Mouse (Mus musculus) MEL (cell line): Measurements from ENCODE around the gene 1700029J07Rik. TPM values are rescaled to one million over a fixed set of nuclear protein-coding genes. Genes with fewer than 3 reads are reported as not detected.

Experiments used
- DNase-seq: peaks from one replicate; pipeline ENCODE4 v3.0.0; 2011; ENCODE audit warnings: low read depth, low spot score
- H3K27ac ChIP-seq: 2 replicates; pipeline ENCODE4 v1.5.1; 2012; ENCODE audit warnings: low read depth, mild to moderate bottlenecking, control low read depth, low read length, moderate library complexity; ENCODE audit not compliant: control insufficient read depth
- H3K27me3 ChIP-seq, 2 experiments: fragments of 150-350 bp in 1 of 2; sonication (generic) in 1 of 2; 2 replicates each; pipeline ENCODE4 v1.6.1; 2012; ENCODE audit warnings: low read length in 2 of 2, mild to moderate bottlenecking in 2 of 2, improper control_type of control experiment in 1 of 2, moderate library complexity in 1 of 2; ENCODE audit not compliant: insufficient read depth in 2 of 2, control insufficient read depth in 1 of 2
- H3K36me3 ChIP-seq, 2 experiments: 2 replicates each; pipeline ENCODE4 v1.6.1; 2012 to 2014; ENCODE audit warnings: low read length in 2 of 2, improper control_type of control experiment in 1 of 2, inconsistent platforms in 1 of 2, mild to moderate bottlenecking in 1 of 2; ENCODE audit not compliant: insufficient read depth in 2 of 2, control insufficient read depth in 1 of 2
- H3K4me1 ChIP-seq, 2 experiments: fragments of 150-350 bp in 1 of 2; sonication (generic) in 1 of 2; 2 replicates each; pipeline ENCODE4 v1.6.1; 2012; ENCODE audit warnings: low read length in 2 of 2, improper control_type of control experiment in 1 of 2, mild to moderate bottlenecking in 1 of 2; ENCODE audit not compliant: insufficient read depth in 2 of 2, control insufficient read depth in 1 of 2
- H3K4me3 ChIP-seq, 2 experiments: fragments of 150-350 bp in 1 of 2; sonication (generic) in 1 of 2; 2 replicates each; pipeline ENCODE4 v1.5.1; 2012; ENCODE audit warnings: low read depth in 2 of 2, low read length in 2 of 2, mild to moderate bottlenecking in 2 of 2, moderate library complexity in 2 of 2, control low read depth in 1 of 2, improper control_type of control experiment in 1 of 2; ENCODE audit not compliant: control insufficient read depth in 1 of 2, insufficient read depth in 1 of 2
- H3K79me2 ChIP-seq: 2 replicates; pipeline ENCODE4 v1.6.1; 2012; ENCODE audit warnings: mild to moderate bottlenecking, low read length, moderate library complexity; ENCODE audit not compliant: control insufficient read depth, poor library complexity, insufficient read depth
- H3K9ac ChIP-seq: 2 replicates; pipeline ENCODE4 v1.6.1; 2012; ENCODE audit warnings: low read depth, mild to moderate bottlenecking, control low read depth, low read length, moderate library complexity; ENCODE audit not compliant: control insufficient read depth, poor library complexity, severe bottlenecking
- H3K9me3 ChIP-seq: fragments of 150-350 bp; sonication (generic); replicated peaks from 2 replicates; pipeline ENCODE4 v1.6.1; 2012; ENCODE audit warnings: mild to moderate bottlenecking, low read length, improper control_type of control experiment, moderate library complexity; ENCODE audit not compliant: insufficient read depth
- BHLHE40 ChIP-seq: IDR thresholded peaks from 2 replicates; pipeline ENCODE4 v1.6.1; 2012; ENCODE audit warnings: low read depth, mild to moderate bottlenecking, inconsistent platforms, low read length, improper control_type of control experiment, borderline replicate concordance
- CHD1 ChIP-seq: IDR thresholded peaks from 2 replicates; pipeline ENCODE4 v1.6.1; 2012; ENCODE audit warnings: low read depth, mild to moderate bottlenecking, inconsistent platforms, low read length, improper control_type of control experiment
- CHD2 ChIP-seq: IDR thresholded peaks from 2 replicates; pipeline ENCODE4 v1.6.1; 2011; ENCODE audit warnings: low read length, improper control_type of control experiment
- CTCF ChIP-seq, 3 experiments: IDR thresholded peaks in 2 of 3; conservative IDR thresholded peaks in 1 of 3; 2 replicates each; pipeline ENCODE4 v1.5.1; 2011 to 2012; ENCODE audit warnings: low read length in 3 of 3, low read depth in 2 of 3, mild to moderate bottlenecking in 2 of 3, improper control_type of control experiment in 1 of 3, inconsistent platforms in 1 of 3, mixed read lengths in 1 of 3, moderate library complexity in 1 of 3; ENCODE audit not compliant: control insufficient read depth in 1 of 3, insufficient read depth in 1 of 3, poor library complexity in 1 of 3, severe bottlenecking in 1 of 3
- E2F4 ChIP-seq: IDR thresholded peaks from 2 replicates; pipeline ENCODE4 v1.6.1; 2011; ENCODE audit warnings: low read depth, low read length, improper control_type of control experiment, borderline replicate concordance
- ELF1 ChIP-seq: IDR thresholded peaks from 2 replicates; pipeline ENCODE4 v1.6.1; 2014; ENCODE audit warnings: low read depth, mild to moderate bottlenecking, inconsistent platforms, low read length, improper control_type of control experiment, moderate library complexity
- EP300 ChIP-seq, 2 experiments: IDR thresholded peaks; 2 replicates each; pipeline ENCODE4 v1.6.1; 2011; ENCODE audit warnings: improper control_type of control experiment in 2 of 2, low read length in 2 of 2, low read depth in 1 of 2, mild to moderate bottlenecking in 1 of 2
- ETS1 ChIP-seq: IDR thresholded peaks from 2 replicates; pipeline ENCODE4 v1.6.1; 2012; ENCODE audit warnings: low read depth, mild to moderate bottlenecking, inconsistent platforms, low read length, improper control_type of control experiment, moderate library complexity
- GABPA ChIP-seq: IDR thresholded peaks from 2 replicates; pipeline ENCODE4 v1.6.1; 2012; ENCODE audit warnings: low read depth, mild to moderate bottlenecking, inconsistent platforms, low read length, improper control_type of control experiment, moderate library complexity
- GATA1 ChIP-seq: IDR thresholded peaks from 2 replicates; pipeline ENCODE4 v1.6.1; 2011; ENCODE audit warnings: low read depth, low read length, improper control_type of control experiment
- HCFC1 ChIP-seq: IDR thresholded peaks from 2 replicates; pipeline ENCODE4 v1.6.1; 2012; ENCODE audit warnings: low read depth, mild to moderate bottlenecking, inconsistent platforms, low read length, improper control_type of control experiment, moderate library complexity
- JUND ChIP-seq: IDR thresholded peaks from 2 replicates; pipeline ENCODE4 v1.6.1; 2011; ENCODE audit warnings: low read depth, mild to moderate bottlenecking, improper control_type of control experiment, low read length
- KAT2A ChIP-seq: conservative IDR thresholded peaks from 2 replicates; pipeline ENCODE4 v1.6.1; 2012; ENCODE audit warnings: low read depth, low read length, improper control_type of control experiment, inconsistent platforms
- MAFK ChIP-seq: IDR thresholded peaks from 2 replicates; pipeline ENCODE4 v1.6.1; 2011; ENCODE audit warnings: low read depth, mild to moderate bottlenecking, low read length, improper control_type of control experiment, borderline replicate concordance
- MAX ChIP-seq: IDR thresholded peaks from 2 replicates; pipeline ENCODE4 v1.6.1; 2011; ENCODE audit warnings: low read length, improper control_type of control experiment
- MAZ ChIP-seq: IDR thresholded peaks from 2 replicates; pipeline ENCODE4 v1.6.1; 2012; ENCODE audit warnings: low read depth, mild to moderate bottlenecking, inconsistent platforms, low read length, improper control_type of control experiment
- MEF2A ChIP-seq: IDR thresholded peaks from 2 replicates; pipeline ENCODE4 v1.6.1; 2014; ENCODE audit warnings: low read depth, mild to moderate bottlenecking, inconsistent platforms, low read length, improper control_type of control experiment; ENCODE audit not compliant: poor library complexity, insufficient replicate concordance, severe bottlenecking; ENCODE audit errors: extremely low read depth
- MXI1 ChIP-seq: IDR thresholded peaks from 2 replicates; pipeline ENCODE4 v1.6.1; 2011; ENCODE audit warnings: mild to moderate bottlenecking, low read depth, low read length, improper control_type of control experiment
- MYB ChIP-seq: IDR thresholded peaks from 2 replicates; pipeline ENCODE4 v1.6.1; 2011; ENCODE audit warnings: mild to moderate bottlenecking, low read depth, low read length, improper control_type of control experiment
- MYC ChIP-seq: IDR thresholded peaks from 2 replicates; pipeline ENCODE4 v1.6.1; 2011; ENCODE audit warnings: low read depth, mild to moderate bottlenecking, low read length, improper control_type of control experiment, moderate library complexity
- NELFE ChIP-seq: IDR thresholded peaks from 2 replicates; pipeline ENCODE4 v1.6.1; 2011; ENCODE audit warnings: low read depth, low read length, improper control_type of control experiment
- NRF1 ChIP-seq: IDR thresholded peaks from 2 replicates; pipeline ENCODE4 v1.6.1; 2014; ENCODE audit warnings: low read depth, mild to moderate bottlenecking, inconsistent platforms, low read length, improper control_type of control experiment, moderate library complexity; ENCODE audit not compliant: poor library complexity, insufficient read depth, severe bottlenecking
- POLR2A ChIP-seq, 2 experiments: IDR thresholded peaks; 2 replicates each; pipeline ENCODE4 v1.6.1; 2011 to 2012; ENCODE audit warnings: low read length in 2 of 2, mild to moderate bottlenecking in 2 of 2, control low read depth in 1 of 2, improper control_type of control experiment in 1 of 2, low read depth in 1 of 2, moderate library complexity in 1 of 2; ENCODE audit not compliant: control insufficient read depth in 1 of 2, insufficient read depth in 1 of 2, poor library complexity in 1 of 2
- POLR2AphosphoS2 ChIP-seq: IDR thresholded peaks from 2 replicates; pipeline ENCODE4 v1.6.1; 2011; ENCODE audit warnings: low read length, improper control_type of control experiment
- POLR2AphosphoS5 ChIP-seq: IDR thresholded peaks from 2 replicates; pipeline ENCODE4 v1.6.1; 2012; ENCODE audit warnings: low read depth, borderline replicate concordance, mild to moderate bottlenecking, inconsistent platforms, low read length, moderate library complexity, mixed read lengths
- RAD21 ChIP-seq: IDR thresholded peaks from 2 replicates; pipeline ENCODE4 v1.6.1; 2011; ENCODE audit warnings: mild to moderate bottlenecking, low read depth, low read length, improper control_type of control experiment
- RCOR1 ChIP-seq: IDR thresholded peaks from 2 replicates; pipeline ENCODE4 v1.6.1; 2012; ENCODE audit warnings: low read depth, mild to moderate bottlenecking, inconsistent platforms, low read length, improper control_type of control experiment
- SIN3A ChIP-seq: IDR thresholded peaks from 2 replicates; pipeline ENCODE4 v1.6.1; 2012; ENCODE audit warnings: low read length, improper control_type of control experiment, inconsistent platforms
- SMC3 ChIP-seq: IDR thresholded peaks from 2 replicates; pipeline ENCODE4 v1.6.1; 2011; ENCODE audit warnings: low read depth, low read length, improper control_type of control experiment
- TAL1 ChIP-seq: IDR thresholded peaks from 2 replicates; pipeline ENCODE4 v1.6.1; 2012; ENCODE audit warnings: mild to moderate bottlenecking, inconsistent platforms, low read length, moderate library complexity, mixed read lengths
- TBP ChIP-seq: IDR thresholded peaks from 2 replicates; pipeline ENCODE4 v1.8.0; 2011; ENCODE audit warnings: low read depth, low read length, improper control_type of control experiment
- TCF12 ChIP-seq: IDR thresholded peaks from 2 replicates; pipeline ENCODE4 v1.6.1; 2014; ENCODE audit warnings: low read depth, mild to moderate bottlenecking, inconsistent platforms, low read length, improper control_type of control experiment, moderate library complexity
- UBTF ChIP-seq: IDR thresholded peaks from 2 replicates; pipeline ENCODE4 v1.6.1; 2012; ENCODE audit warnings: low read depth, mild to moderate bottlenecking, inconsistent platforms, low read length, improper control_type of control experiment, moderate library complexity, borderline replicate concordance; ENCODE audit not compliant: insufficient read depth
- USF1 ChIP-seq: IDR thresholded peaks from 2 replicates; pipeline ENCODE4 v1.6.1; 2014; ENCODE audit warnings: low read depth, mild to moderate bottlenecking, inconsistent platforms, low read length, improper control_type of control experiment, moderate library complexity
- USF2 ChIP-seq, 2 experiments: IDR thresholded peaks; 2 replicates each; pipeline ENCODE4 v1.6.1; 2011 to 2012; ENCODE audit warnings: improper control_type of control experiment in 2 of 2, low read length in 2 of 2, borderline replicate concordance in 1 of 2, inconsistent platforms in 1 of 2, low read depth in 1 of 2, mild to moderate bottlenecking in 1 of 2; ENCODE audit not compliant: insufficient read depth in 1 of 2
- ZKSCAN1 ChIP-seq: IDR thresholded peaks from 2 replicates; pipeline ENCODE4 v1.6.1; 2012; ENCODE audit warnings: low read depth, mild to moderate bottlenecking, inconsistent platforms, low read length, improper control_type of control experiment, moderate library complexity
- ZMIZ1 ChIP-seq: IDR thresholded peaks from 2 replicates; pipeline ENCODE4 v1.6.1; 2012; ENCODE audit warnings: low read depth, mild to moderate bottlenecking, inconsistent platforms, low read length, improper control_type of control experiment, moderate library complexity
- ZNF384 ChIP-seq: IDR thresholded peaks from 2 replicates; pipeline ENCODE4 v1.6.1; 2012; ENCODE audit warnings: low read depth, mild to moderate bottlenecking, inconsistent platforms, low read length, improper control_type of control experiment
- polyA plus RNA-seq, 2 experiments: library from polyadenylated mRNA; stranded (reverse) in 1 of 2; unstranded in 1 of 2; fragments of >175 nt in 1 of 2; fragments of >200 nt in 1 of 2; gene quantifications; 2 replicates each; pipeline versions ENCODE4 v1.2.1 to v1.2.4; 2012; ENCODE audit warnings: low replicate concordance in 2 of 2, low read depth in 1 of 2; ENCODE audit not compliant: insufficient read length in 2 of 2, insufficient read depth in 1 of 2, missing spikeins in 1 of 2
- total RNA-seq: library from RNA; depleted of rRNA; stranded (reverse); fragments of 300-350 nt; gene quantifications from 2 replicates; pipeline ENCODE4 v1.2.3, GENCODE M21; 2012

Gene 1700029J07Rik
- total and polyA plus RNA-seq, 3 experiments = 0.81 to 1.5 TPM; not detected in 1

DNA sequence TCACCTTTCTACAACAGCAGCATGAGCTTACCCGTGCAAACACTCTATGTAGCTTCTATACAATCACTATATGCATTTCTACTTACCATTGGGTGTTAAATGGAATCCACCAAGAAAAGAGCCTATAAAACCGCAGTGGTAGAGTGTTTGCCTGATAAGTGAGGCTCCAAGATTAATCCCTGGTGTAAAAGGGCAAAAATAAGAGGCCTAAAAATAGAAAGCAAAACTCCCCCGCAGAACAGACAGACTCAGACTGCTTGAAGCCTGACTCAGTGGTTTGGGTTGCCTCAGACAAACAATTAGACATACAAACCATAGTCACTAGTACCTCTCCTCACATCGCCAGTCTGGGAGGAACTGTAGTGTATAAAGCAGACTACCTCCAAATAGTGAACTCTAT, 30.5 kb upstream of the 1700029J07Rik start, which contains the start of gene Ankrd37:
Ankrd37 (minus strand) TSS at position 112 of the 400 bp plus-strand sequence.
- DNase-seq = peak; percentile 72
- Histone ChIP-seq H3K9ac (no peak within 1 kb of the TSS), H3K27me3 (no peaks in the 10 kb centered on the region), H3K27ac (no peak within 1 kb of the TSS), H3K4me3 (no peak within 1 kb of the TSS), H3K79me2 (no peaks in the 10 kb centered on the region), H3K9me3 (no peaks in the 10 kb centered on the region), H3K36me3 (peaks cover 0 to 20% of the 10 kb centered on the region in 2 experiments; a peak in 2 of 4 replicates), H3K4me1 (peaks cover 11 to 17% of the 10 kb centered on the region in 2 experiments; a peak in 3 of 4 replicates)
- TF ChIP-seq MAFK = peak; percentile 37; the same call in 1 of the 2 replicates
- no peak for TF ChIP-seq CTCF (IDR thresholded peaks at IDR 0.05 in 2 of 3, conservative IDR thresholded peaks at IDR 0.05 in 1 of 3; ENCODE audit: control insufficient read depth in 1 of 3, insufficient read depth in 1 of 3, low read depth in 2 of 3, low read length in 3 of 3, poor library complexity in 1 of 3, severe bottlenecking in 1 of 3)
- no peak for TF ChIP-seq MAZ
- TF ChIP-seq MAX = no peak
- no peak for TF ChIP-seq ZMIZ1
- 0 out of 2 replicates have a peak, but pooled peaks have one; percentile 14 for TF ChIP-seq HCFC1
- no peak for TF ChIP-seq CHD2
- TF ChIP-seq NRF1 = no peak
- TF ChIP-seq MYC = no peak
- TF ChIP-seq RCOR1 = peak; percentile 75
- no peak for TF ChIP-seq E2F4
- TF ChIP-seq GABPA = no peak
- TF ChIP-seq RAD21 = no peak
- TF ChIP-seq ZKSCAN1 = no peak
- peak; percentile 61; the same call in 1 of the 2 replicates for TF ChIP-seq GATA1
- no peak for TF ChIP-seq POLR2AphosphoS5
- TF ChIP-seq SMC3 = no peak
- TF ChIP-seq USF2 (IDR thresholded peaks at IDR 0.05; ENCODE audit: borderline replicate concordance in 1 of 2, insufficient read depth in 1 of 2, low read depth in 1 of 2, low read length in 2 of 2) = no peak
- TF ChIP-seq POLR2AphosphoS2 = no peak
- peak; percentile 93 for TF ChIP-seq MEF2A
- TF ChIP-seq BHLHE40 = 0 out of 2 replicates have a peak, but pooled peaks have one; percentile 1
- TF ChIP-seq MYB = no peak
- no peak for TF ChIP-seq POLR2A (IDR thresholded peaks at IDR 0.05; ENCODE audit: control insufficient read depth in 1 of 2, insufficient read depth in 1 of 2, low read depth in 1 of 2, low read length in 2 of 2, poor library complexity in 1 of 2)
- no peak for TF ChIP-seq UBTF
- TF ChIP-seq NELFE = no peak
- peak in 1 of 2 experiments; percentile 53; a peak in 1 of 4 replicates for TF ChIP-seq EP300 (IDR thresholded peaks at IDR 0.05; ENCODE audit: low read depth in 1 of 2, low read length in 2 of 2)
- TF ChIP-seq ETS1 = peak; percentile 76
- no peak for TF ChIP-seq ELF1
- 0 out of 2 replicates have a peak, but pooled peaks have one; percentile 30 for TF ChIP-seq TCF12
- TF ChIP-seq MXI1 = no peak
- no peak for TF ChIP-seq ZNF384
- no peak for TF ChIP-seq TBP
- TF ChIP-seq TAL1 = no peak
- TF ChIP-seq JUND = no peak
- no peak for TF ChIP-seq KAT2A
- TF ChIP-seq CHD1 = no peak
- no peak for TF ChIP-seq USF1
- peak; percentile 59 for TF ChIP-seq SIN3A
